Mouse (Mus musculus): ENCODE measurements around the gene Tardbp.

- TF ChIP-seq CTCF (IDR thresholded peaks at IDR 0.05; ENCODE audit: low read depth, low read length) (no peak), EP300 (IDR thresholded peaks at IDR 0.05; ENCODE audit: insufficient read depth, low read depth, low read length) (no peak)
Observed at GRCm38 (mm10) chr4:148581422-148581821, 45.4 kb downstream of the Tardbp start.
